Mouse (Mus musculus): ENCODE measurements around the gene Rtp4. TPM values are rescaled to one million over a fixed set of nuclear protein-coding genes. Genes with fewer than 3 reads are reported as not detected.
A peak's percentile ranks its signal among the peaks of the same experiment; 100 is the strongest.

Gene Rtp4
- polyA plus RNA-seq, 1 experiment from 2014 or later, result 5.2 TPM

GRCm38 (mm10) chr16:23544361-23544760 is 24.3 kb downstream of the Rtp4 start:
- Histone ChIP-seq H3K27ac (replicated peaks) (no peak overlapping the region), H3K4me3 (replicated peaks) (no peak overlapping the region), H3K36me3 (no peaks in the 10 kb centered on the region), H3K27me3 (replicated peaks) (no peaks in the 10 kb centered on the region), H3K9me3 (replicated peaks) (no peaks in the 10 kb centered on the region), H3K9ac (replicated peaks) (no peak overlapping the region), H3K4me1 (0 out of 2 replicates have a peak, but pooled peaks cover 6% of the 10 kb centered on the region), H3K4me2 (no peak overlapping the region)
- no peak for ATAC-seq (ENCODE audit: low FRiP score)
- 47% methylated on average over 7 of the region's 7 CpGs for WGBS

GRCm38 (mm10) chr16:23547783-23548182 is 27.7 kb downstream of the Rtp4 start:
- Histone ChIP-seq H3K27ac (replicated peaks) (no peak overlapping the region), H3K4me2 (no peak overlapping the region), H3K4me1 (peaks cover 6% of the 10 kb centered on the region; the same call in 1 of the 2 replicates), H3K27me3 (replicated peaks) (no peaks in the 10 kb centered on the region), H3K36me3 (no peaks in the 10 kb centered on the region), H3K9me3 (replicated peaks) (no peaks in the 10 kb centered on the region), H3K4me3 (replicated peaks) (no peak overlapping the region), H3K9ac (replicated peaks) (no peak overlapping the region)
- no peak for ATAC-seq (ENCODE audit: low FRiP score)
- WGBS, result 91% methylated on average over 4 of the region's 4 CpGs

DNA sequence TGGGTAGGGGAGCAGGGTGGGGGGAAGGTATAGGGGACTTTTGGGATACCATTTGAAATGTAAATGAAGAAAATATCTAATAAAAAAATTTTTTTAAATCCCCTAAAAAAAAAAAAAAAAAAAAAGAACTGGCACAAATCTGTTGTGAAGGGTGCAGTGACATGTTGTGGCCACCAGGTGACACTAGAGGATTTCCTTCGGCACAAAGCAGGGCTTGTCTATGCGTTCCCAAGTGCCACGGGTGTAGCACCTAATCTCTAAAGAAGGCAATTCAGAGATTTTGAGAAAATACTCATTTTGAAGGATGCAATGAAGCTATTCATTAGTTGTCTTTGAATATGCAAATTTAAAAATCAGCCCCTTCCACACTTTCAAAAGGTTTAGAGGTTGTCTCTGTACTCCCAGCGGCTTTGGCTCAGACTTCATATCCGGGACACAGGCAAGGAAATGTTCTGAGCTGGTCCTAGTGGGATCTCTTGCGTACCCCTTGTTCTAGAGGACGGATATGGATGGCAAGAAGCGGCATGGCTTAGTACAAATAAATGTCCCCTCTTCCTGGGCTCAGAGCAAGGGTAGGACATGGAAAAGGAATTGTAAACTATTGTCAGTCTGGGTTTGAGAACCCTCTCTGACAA is 30.4 kb downstream of the Rtp4 start:
- Histone ChIP-seq H3K9ac (replicated peaks) (no peak overlapping the region), H3K36me3 (no peaks in the 10 kb centered on the region), H3K4me2 (no peak overlapping the region), H3K27ac (replicated peaks) (no peak overlapping the region), H3K4me3 (replicated peaks) (no peak overlapping the region), H3K9me3 (replicated peaks) (no peaks in the 10 kb centered on the region), H3K27me3 (replicated peaks) (no peaks in the 10 kb centered on the region), H3K4me1 (peaks cover 5% of the 10 kb centered on the region; the same call in 1 of the 2 replicates)
- 43% methylated on average over 8 of the region's 8 CpGs for WGBS
- ATAC-seq (ENCODE audit: low FRiP score), result peak; percentile 72

DNA sequence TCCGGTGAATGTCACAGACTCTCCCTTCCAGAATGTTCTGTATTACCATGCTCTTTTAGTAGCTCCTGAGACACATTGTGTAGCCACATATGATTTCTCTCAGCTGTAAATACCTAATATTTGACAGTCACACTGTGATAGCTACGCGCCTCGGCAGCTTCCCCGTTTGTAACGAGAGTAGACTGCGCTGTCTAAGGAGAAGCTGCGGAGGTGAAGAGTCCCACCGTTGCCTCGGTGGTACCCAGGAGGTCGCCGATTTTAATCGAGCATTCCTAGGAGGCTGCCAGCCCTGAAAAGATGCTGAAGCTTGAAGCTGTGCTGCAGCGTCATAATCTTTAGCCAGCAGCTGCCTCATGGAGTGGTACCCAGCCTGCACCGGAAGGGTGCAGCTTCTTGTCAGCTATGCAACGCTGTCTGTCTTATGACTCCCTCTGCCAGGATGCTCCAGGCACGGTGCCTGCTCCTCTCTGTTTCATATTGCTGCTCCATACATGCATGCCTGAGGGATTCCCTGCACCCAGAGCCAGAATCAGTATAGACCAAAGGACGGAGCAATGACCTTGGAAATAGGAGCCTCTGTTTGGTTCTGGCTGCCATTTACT is 31.0 kb downstream of the Rtp4 start:
- H3K4me3 ChIP-seq (replicated peaks), result no peak overlapping the region
- H3K36me3 ChIP-seq, result no peaks in the 10 kb centered on the region
- H3K9ac ChIP-seq (replicated peaks), result no peak overlapping the region
- no peak overlapping the region for H3K27ac ChIP-seq (replicated peaks)
- H3K27me3 ChIP-seq (replicated peaks), result no peaks in the 10 kb centered on the region
- H3K4me2 ChIP-seq, result peak overlapping the region; percentile 0; the same call in 1 of the 2 replicates
- H3K9me3 ChIP-seq (replicated peaks), result no peaks in the 10 kb centered on the region
- peaks cover 5% of the 10 kb centered on the region; the same call in 1 of the 2 replicates for H3K4me1 ChIP-seq
- peak; percentile 56 for ATAC-seq (ENCODE audit: low FRiP score)
- 69% methylated on average over 18 of the region's 18 CpGs for WGBS

DNA sequence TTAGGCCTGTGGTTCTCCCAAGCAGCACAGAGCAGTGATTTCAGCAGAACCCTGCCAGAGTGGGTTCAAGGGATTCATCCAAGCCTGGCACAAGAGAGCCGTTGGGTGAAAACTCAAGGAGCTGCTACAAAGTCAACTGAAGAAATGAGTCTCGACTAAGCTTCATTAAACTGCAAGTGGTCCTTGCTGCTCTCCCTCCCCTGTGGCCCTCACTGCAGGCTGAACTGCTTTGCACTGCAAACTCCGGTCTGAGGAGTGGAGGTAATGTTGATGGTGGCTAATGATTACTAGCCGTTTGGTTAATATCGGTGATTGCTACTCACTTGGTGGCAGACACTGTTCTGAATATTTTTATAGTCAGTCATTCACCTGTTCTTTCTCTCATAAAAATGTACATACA is 34.6 kb downstream of the Rtp4 start:
- 0 out of 2 replicates have a peak, but pooled peaks have one; percentile 25 for ATAC-seq (ENCODE audit: low FRiP score)
- H3K4me3 ChIP-seq (replicated peaks), result no peak overlapping the region
- peaks cover 5% of the 10 kb centered on the region; the same call in 1 of the 2 replicates for H3K4me1 ChIP-seq
- 56% methylated on average over 5 of the region's 5 CpGs for WGBS
- no peak overlapping the region for H3K4me2 ChIP-seq
- H3K27me3 ChIP-seq (replicated peaks), result no peaks in the 10 kb centered on the region
- no peaks in the 10 kb centered on the region for H3K9me3 ChIP-seq (replicated peaks)
- H3K9ac ChIP-seq (replicated peaks), result no peak overlapping the region
- H3K36me3 ChIP-seq, result no peaks in the 10 kb centered on the region
- H3K27ac ChIP-seq (replicated peaks), result no peak overlapping the region

DNA sequence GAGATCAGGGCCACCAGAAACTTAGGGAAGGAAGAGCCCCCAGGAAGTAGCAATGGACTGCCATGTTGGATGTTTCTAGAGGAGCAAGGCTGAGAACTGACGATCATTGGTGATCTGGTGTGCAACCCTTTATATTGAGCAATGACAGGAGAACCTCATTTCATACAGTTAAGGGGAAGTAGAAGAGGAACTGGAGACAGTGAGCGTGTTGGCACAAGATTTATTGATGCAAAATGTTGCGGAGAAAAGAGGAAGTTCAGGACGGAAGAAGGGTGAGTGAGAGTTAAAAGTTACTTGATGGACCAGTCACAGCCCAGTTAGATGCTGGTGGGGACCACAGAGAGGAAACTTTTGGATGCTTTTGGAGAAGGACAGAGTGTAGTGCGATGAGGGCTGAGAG is 37.1 kb downstream of the Rtp4 start:
- H3K4me2 ChIP-seq, result no peak overlapping the region
- ATAC-seq (ENCODE audit: low FRiP score), result no peak
- no peaks in the 10 kb centered on the region for H3K27me3 ChIP-seq (replicated peaks)
- H3K4me1 ChIP-seq, result 0 out of 2 replicates have a peak, but pooled peaks cover 2% of the 10 kb centered on the region
- 90% methylated on average over 5 of the region's 5 CpGs for WGBS
- no peak overlapping the region for H3K4me3 ChIP-seq (replicated peaks)
- no peaks in the 10 kb centered on the region for H3K9me3 ChIP-seq (replicated peaks)
- no peak overlapping the region for H3K9ac ChIP-seq (replicated peaks)
- H3K27ac ChIP-seq (replicated peaks), result no peak overlapping the region
- H3K36me3 ChIP-seq, result no peaks in the 10 kb centered on the region

DNA sequence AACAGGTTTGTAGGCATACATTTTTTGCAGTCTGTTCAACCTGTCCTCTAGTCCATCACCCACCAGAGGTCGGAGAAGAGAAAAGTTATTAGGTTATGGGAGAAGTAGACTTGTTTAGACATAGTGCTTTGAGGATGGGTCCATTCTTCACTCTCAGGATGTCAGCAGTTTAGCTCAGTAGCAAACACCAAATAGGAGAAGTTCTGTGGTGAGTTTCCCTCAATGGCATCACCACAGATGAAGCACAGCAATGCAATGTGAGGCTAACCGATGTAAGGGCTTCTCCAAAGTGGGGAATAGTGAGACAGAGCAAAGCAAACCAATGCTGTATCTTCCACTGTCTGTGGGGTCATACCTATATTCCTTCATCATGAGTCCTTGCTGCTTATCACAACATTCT is 37.6 kb downstream of the Rtp4 start:
- Histone ChIP-seq H3K9ac (replicated peaks) (no peak overlapping the region), H3K9me3 (replicated peaks) (no peaks in the 10 kb centered on the region), H3K4me3 (replicated peaks) (no peak overlapping the region), H3K4me1 (0 out of 2 replicates have a peak, but pooled peaks cover 2% of the 10 kb centered on the region), H3K4me2 (no peak overlapping the region), H3K36me3 (no peaks in the 10 kb centered on the region), H3K27me3 (replicated peaks) (no peaks in the 10 kb centered on the region), H3K27ac (replicated peaks) (no peak overlapping the region)
- ATAC-seq (ENCODE audit: low FRiP score), result no peak
- 90% methylated on average over 2 of the region's 2 CpGs for WGBS

- no peaks in the 10 kb centered on the region for H3K4me1 ChIP-seq
- H3K27ac ChIP-seq (replicated peaks), result no peak overlapping the region
- 31% methylated on average over 4 of the region's 4 CpGs for WGBS
- H3K4me3 ChIP-seq (replicated peaks), result no peak overlapping the region
- H3K4me2 ChIP-seq, result no peak overlapping the region
- no peaks in the 10 kb centered on the region for H3K9me3 ChIP-seq (replicated peaks)
- no peaks in the 10 kb centered on the region for H3K36me3 ChIP-seq
- no peak overlapping the region for H3K9ac ChIP-seq (replicated peaks)
- H3K27me3 ChIP-seq (replicated peaks), result no peaks in the 10 kb centered on the region
- no peak for ATAC-seq (ENCODE audit: low FRiP score)
These were observed 48.4 kb downstream of the Rtp4 start for GRCm38 (mm10) chr16:23568369-23568958.

GRCm38 (mm10) chr16:23574561-23574960 is 54.5 kb downstream of the Rtp4 start:
- Histone ChIP-seq H3K9ac (replicated peaks) (no peak overlapping the region), H3K27me3 (replicated peaks) (no peaks in the 10 kb centered on the region), H3K27ac (replicated peaks) (no peak overlapping the region), H3K4me2 (no peak overlapping the region), H3K36me3 (no peaks in the 10 kb centered on the region), H3K4me1 (no peaks in the 10 kb centered on the region), H3K4me3 (replicated peaks) (no peak overlapping the region), H3K9me3 (replicated peaks) (no peaks in the 10 kb centered on the region)
- WGBS, result 74% methylated on average over 2 of the region's 2 CpGs
- ATAC-seq (ENCODE audit: low FRiP score), result no peak

- Histone ChIP-seq H3K36me3 (no peaks in the 10 kb centered on the region), H3K27ac (replicated peaks) (no peak overlapping the region), H3K4me1 (no peaks in the 10 kb centered on the region), H3K4me3 (replicated peaks) (no peak overlapping the region), H3K9me3 (replicated peaks) (0 out of 2 replicates have a peak, but pooled peaks cover 5% of the 10 kb centered on the region), H3K4me2 (no peak overlapping the region), H3K27me3 (replicated peaks) (no peaks in the 10 kb centered on the region), H3K9ac (replicated peaks) (no peak overlapping the region)
- 75% methylated on average over 5 of the region's 5 CpGs for WGBS
- no peak for ATAC-seq (ENCODE audit: low FRiP score)
These were observed 71.3 kb downstream of the Rtp4 start for GRCm38 (mm10) chr16:23591119-23592105.

GRCm38 (mm10) chr16:23592501-23592900 is 72.4 kb downstream of the Rtp4 start:
- H3K4me2 ChIP-seq, result no peak overlapping the region
- H3K36me3 ChIP-seq, result no peaks in the 10 kb centered on the region
- H3K9ac ChIP-seq (replicated peaks), result no peak overlapping the region
- H3K4me1 ChIP-seq, result peaks cover 6% of the 10 kb centered on the region
- no peaks in the 10 kb centered on the region for H3K27me3 ChIP-seq (replicated peaks)
- 0 out of 2 replicates have a peak, but pooled peaks cover 5% of the 10 kb centered on the region for H3K9me3 ChIP-seq (replicated peaks)
- no peak for ATAC-seq (ENCODE audit: low FRiP score)
- H3K4me3 ChIP-seq (replicated peaks), result no peak overlapping the region
- H3K27ac ChIP-seq (replicated peaks), result no peak overlapping the region

All from neural tube, embryonic 15.5 days (tissue).